ENCODE assay signal across 16 mouse cellular contexts in genomic region chr11:57717432-57717831, GRCm38 (mm10).
"Had no signal": no experiment of that assay in that cellular context is flagged by ENCODE, and none has a peak within 500 bp of the region (broad histone marks: within the 10 kb centered on the region; RNA-seq: fewer than 3 reads in every experiment).

No protein-coding gene starts in this region.

- ATAC-seq: liver, embryonic 12.5 days; lung, postnatal 0 days had no signal

- H3K9ac ChIP-seq: limb, embryonic 13.5 days; liver, embryonic 12.5 days; liver, embryonic 15.5 days had no signal

- H3K36me3 ChIP-seq: limb, embryonic 13.5 days had no signal

- H3K4me3 ChIP-seq: left cerebral cortex, adult 2 months; limb, embryonic 13.5 days; liver, embryonic 12.5 days; liver, embryonic 15.5 days had no signal

- H3K4me2 ChIP-seq: limb, embryonic 13.5 days; liver, embryonic 12.5 days; liver, embryonic 15.5 days; midbrain, embryonic 11.5 days had no signal

- H3K9me3 ChIP-seq: limb, embryonic 13.5 days; liver, embryonic 12.5 days; liver, embryonic 15.5 days had no signal

- H3K27ac ChIP-seq: kidney, postnatal 0 days; left cerebral cortex, adult 2 months; limb, embryonic 13.5 days; liver, embryonic 12.5 days; liver, embryonic 15.5 days had no signal

- H3K27me3 ChIP-seq: limb, embryonic 13.5 days; liver, embryonic 12.5 days; liver, embryonic 15.5 days had no signal

- DNase-seq: kidney, adult 8-10 months; kidney, postnatal 36 days; layer of hippocampus, postnatal 36 days; liver; lung, adult 18-20 months; lung, postnatal 36 days; midbrain, embryonic 14.5 days; thymus, adult 18-20 months; thymus, postnatal 36 days had no signal
